Comparison of ENCODE assay signal across 24 mouse cellular contexts in the genomic region with DNA sequence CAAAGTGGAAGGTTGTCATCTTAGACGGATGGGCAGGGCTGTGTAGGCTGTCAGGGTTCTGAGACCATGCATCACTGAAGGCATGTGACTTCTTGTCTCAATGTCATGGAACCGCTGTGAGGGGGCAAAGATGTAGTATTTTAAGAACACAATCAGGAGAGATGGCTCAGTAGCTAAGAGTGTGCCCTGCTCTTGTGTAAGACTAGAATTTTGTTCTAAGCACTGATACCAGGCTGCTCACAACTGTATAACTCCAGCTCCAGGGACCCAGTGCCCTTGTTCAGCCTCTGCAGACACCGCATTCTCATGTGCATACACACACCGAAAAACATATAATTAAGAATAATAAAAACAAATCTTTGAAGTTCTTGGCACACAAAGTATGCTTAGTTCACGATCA. TPM values are rescaled to one million over a fixed set of nuclear protein-coding genes. Genes with fewer than 3 reads are reported as not detected.
DNase-seq lines count a peak whose midpoint lies in the region; ATAC-seq and TF ChIP-seq lines count a peak whose summit lies in the region.
"Had no signal": no experiment of that assay in that cellular context is flagged by ENCODE, and none has a peak within 500 bp of the region (broad histone marks: within the 10 kb centered on the region; RNA-seq: fewer than 3 reads in every experiment).

No protein-coding gene starts in this region.

- ATAC-seq in forebrain, postnatal 0 days, result peak; percentile 55; the same call in 1 of the 2 replicates
- no peak; the same call in 1 of the 2 replicates for ATAC-seq in forebrain, embryonic 14.5 days
- ATAC-seq in hindbrain, embryonic 16.5 days, result peak; percentile 40
- ATAC-seq in embryonic facial prominence, embryonic 15.5 days (ENCODE audit: insufficient number of reproducible peaks, low FRiP score, low TSS enrichment, low read depth), result no peak; the same call in 1 of the 2 replicates
- ATAC-seq in neural tube, embryonic 15.5 days (ENCODE audit: low FRiP score), result peak; percentile 28; the same call in 1 of the 2 replicates
- ATAC-seq: intestine, embryonic 15.5 days had no signal

- no peak for TF ChIP-seq CTCF in forebrain, postnatal 0 days (IDR thresholded peaks at IDR 0.05; ENCODE audit: low read depth)

- no peak overlapping the region for H3K4me2 ChIP-seq in forebrain, postnatal 0 days (ENCODE audit: low read depth)
- H3K4me2 ChIP-seq in forebrain, embryonic 14.5 days (ENCODE audit: low read length), result no peak overlapping the region
- H3K4me2 ChIP-seq in hindbrain, embryonic 16.5 days (ENCODE audit: low read length), result no peak overlapping the region
- no peak overlapping the region for H3K4me2 ChIP-seq in embryonic facial prominence, embryonic 15.5 days (replicated peaks)
- no peak overlapping the region for H3K4me2 ChIP-seq in neural tube, embryonic 15.5 days
- H3K4me2 ChIP-seq: heart, embryonic 11.5 days; intestine, embryonic 15.5 days; limb, embryonic 13.5 days; liver, embryonic 11.5 days; lung, embryonic 15.5 days; midbrain, embryonic 11.5 days; stomach, embryonic 15.5 days had no signal

- H3K9ac ChIP-seq in forebrain, postnatal 0 days, result no peak overlapping the region
- no peak overlapping the region for H3K9ac ChIP-seq in forebrain, embryonic 14.5 days (ENCODE audit: low read length)
- H3K9ac ChIP-seq in hindbrain, embryonic 16.5 days (ENCODE audit: low read depth, low read length), result no peak overlapping the region
- no peak overlapping the region for H3K9ac ChIP-seq in embryonic facial prominence, embryonic 15.5 days
- H3K9ac ChIP-seq in neural tube, embryonic 15.5 days (replicated peaks), result no peak overlapping the region
- H3K9ac ChIP-seq: intestine, embryonic 15.5 days; limb, embryonic 13.5 days; lung, embryonic 15.5 days; stomach, embryonic 15.5 days had no signal

- H3K36me3 ChIP-seq in forebrain, postnatal 0 days (ENCODE audit: insufficient read depth), result no peaks in the 10 kb centered on the region
- no peaks in the 10 kb centered on the region for H3K36me3 ChIP-seq in forebrain, embryonic 14.5 days (ENCODE audit: control insufficient read depth, insufficient read depth, low read length)
- H3K36me3 ChIP-seq in hindbrain, embryonic 16.5 days (ENCODE audit: control insufficient read depth, insufficient read depth, low read length), result no peaks in the 10 kb centered on the region
- no peaks in the 10 kb centered on the region for H3K36me3 ChIP-seq in hindbrain, embryonic 10.5 days
- H3K36me3 ChIP-seq in embryonic facial prominence, embryonic 15.5 days, result no peaks in the 10 kb centered on the region
- no peaks in the 10 kb centered on the region for H3K36me3 ChIP-seq in neural tube, embryonic 15.5 days
- H3K36me3 ChIP-seq: intestine, embryonic 15.5 days; limb, embryonic 13.5 days; lung, embryonic 15.5 days; stomach, embryonic 15.5 days had no signal

- no peaks in the 10 kb centered on the region for H3K4me1 ChIP-seq in forebrain, postnatal 0 days (ENCODE audit: insufficient read depth)
- H3K4me1 ChIP-seq in forebrain, embryonic 14.5 days (ENCODE audit: control insufficient read depth, insufficient read depth, low read length), result no peaks in the 10 kb centered on the region
- H3K4me1 ChIP-seq in hindbrain, embryonic 16.5 days (ENCODE audit: control insufficient read depth, insufficient read depth, low read depth, low read length), result peaks cover 3% of the 10 kb centered on the region; the same call in 1 of the 2 replicates
- H3K4me1 ChIP-seq in hindbrain, embryonic 10.5 days (replicated peaks), result no peaks in the 10 kb centered on the region
- peaks cover 13% of the 10 kb centered on the region; the same call in 1 of the 2 replicates for H3K4me1 ChIP-seq in embryonic facial prominence, embryonic 15.5 days
- H3K4me1 ChIP-seq in neural tube, embryonic 15.5 days, result peaks cover 17% of the 10 kb centered on the region
- H3K4me1 ChIP-seq: intestine, embryonic 15.5 days; limb, embryonic 13.5 days; stomach, embryonic 15.5 days had no signal

- H3K9me3 ChIP-seq in forebrain, postnatal 0 days (ENCODE audit: low read length), result no peaks in the 10 kb centered on the region
- no peaks in the 10 kb centered on the region for H3K9me3 ChIP-seq in forebrain, embryonic 14.5 days (replicated peaks; ENCODE audit: control insufficient read depth, low read length)
- H3K9me3 ChIP-seq in hindbrain, embryonic 16.5 days (ENCODE audit: control insufficient read depth, low read length), result no peaks in the 10 kb centered on the region
- H3K9me3 ChIP-seq in hindbrain, embryonic 10.5 days, result peaks cover 8% of the 10 kb centered on the region; the same call in 1 of the 2 replicates
- no peaks in the 10 kb centered on the region for H3K9me3 ChIP-seq in embryonic facial prominence, embryonic 15.5 days (replicated peaks)
- no peaks in the 10 kb centered on the region; the same call in 1 of the 2 replicates for H3K9me3 ChIP-seq in neural tube, embryonic 15.5 days (replicated peaks)
- H3K9me3 ChIP-seq: intestine, embryonic 15.5 days; limb, embryonic 13.5 days; lung, embryonic 15.5 days; stomach, embryonic 15.5 days had no signal

- no peak for DNase-seq in forebrain, postnatal 0 days
- no peak for DNase-seq in forebrain, embryonic 14.5 days (ENCODE audit: low spot score)
- DNase-seq in hindbrain, embryonic 10.5 days (ENCODE audit: low spot score), result no peak
- DNase-seq: adrenal gland, postnatal 25 days; B cell, adult 2 months; cerebellum, adult 18-20 months; gastrocnemius, postnatal 36 days; heart, adult 18-20 months; kidney, adult 2 months; kidney, postnatal 4 days had no signal

- no peaks in the 10 kb centered on the region for H3K27me3 ChIP-seq in forebrain, postnatal 0 days (ENCODE audit: insufficient read depth, low read length)
- no peaks in the 10 kb centered on the region for H3K27me3 ChIP-seq in forebrain, embryonic 14.5 days (replicated peaks; ENCODE audit: control insufficient read depth, insufficient read depth, low read length)
- H3K27me3 ChIP-seq in hindbrain, embryonic 16.5 days (replicated peaks; ENCODE audit: control insufficient read depth, insufficient read depth, low read length), result no peaks in the 10 kb centered on the region
- no peaks in the 10 kb centered on the region for H3K27me3 ChIP-seq in hindbrain, embryonic 10.5 days (ENCODE audit: insufficient read depth, poor library complexity, severe bottlenecking)
- H3K27me3 ChIP-seq in embryonic facial prominence, embryonic 15.5 days, result no peaks in the 10 kb centered on the region
- no peaks in the 10 kb centered on the region for H3K27me3 ChIP-seq in neural tube, embryonic 15.5 days (replicated peaks)
- H3K27me3 ChIP-seq: intestine, embryonic 15.5 days; limb, embryonic 13.5 days; lung, embryonic 15.5 days; stomach, embryonic 15.5 days had no signal

- no peak overlapping the region for H3K4me3 ChIP-seq in forebrain, postnatal 0 days (ENCODE audit: low read depth, low read length)
- H3K4me3 ChIP-seq in forebrain, embryonic 14.5 days (ENCODE audit: low read depth, low read length), result no peak overlapping the region
- H3K4me3 ChIP-seq in hindbrain, embryonic 16.5 days (ENCODE audit: low read length), result no peak overlapping the region
- H3K4me3 ChIP-seq in hindbrain, embryonic 10.5 days, result no peak overlapping the region
- no peak overlapping the region for H3K4me3 ChIP-seq in embryonic facial prominence, embryonic 15.5 days (replicated peaks)
- H3K4me3 ChIP-seq in neural tube, embryonic 15.5 days (replicated peaks), result no peak overlapping the region
- H3K4me3 ChIP-seq: gastrocnemius, adult 2 months; intestine, embryonic 15.5 days; limb, embryonic 13.5 days; lung, embryonic 15.5 days; stomach, embryonic 15.5 days had no signal

- H3K27ac ChIP-seq in forebrain, postnatal 0 days (ENCODE audit: low read depth, low read length), result 0 out of 2 replicates have a peak overlapping the region, but pooled peaks have one; percentile 29
- no peak overlapping the region for H3K27ac ChIP-seq in forebrain, embryonic 14.5 days (ENCODE audit: low read depth, low read length)
- H3K27ac ChIP-seq in hindbrain, embryonic 16.5 days (ENCODE audit: low read depth, low read length), result no peak overlapping the region
- H3K27ac ChIP-seq in hindbrain, embryonic 10.5 days, result no peak overlapping the region
- peak overlapping the region; percentile 71 for H3K27ac ChIP-seq in embryonic facial prominence, embryonic 15.5 days (replicated peaks)
- no peak overlapping the region for H3K27ac ChIP-seq in neural tube, embryonic 15.5 days (replicated peaks)
- H3K27ac ChIP-seq: gastrocnemius, adult 2 months; intestine, embryonic 15.5 days; limb, embryonic 13.5 days; lung, embryonic 15.5 days; stomach, embryonic 15.5 days had no signal

- 70% methylated on average over 5 of the region's 5 CpGs for WGBS in forebrain, postnatal 0 days
- WGBS in forebrain, embryonic 14.5 days, result 83% methylated on average over 5 of the region's 5 CpGs
- WGBS in hindbrain, embryonic 16.5 days, result 81% methylated on average over 5 of the region's 5 CpGs
- WGBS in hindbrain, embryonic 10.5 days, result 88% methylated on average over 5 of the region's 5 CpGs
- 62% methylated on average over 5 of the region's 5 CpGs for WGBS in embryonic facial prominence, embryonic 15.5 days
- 83% methylated on average over 5 of the region's 5 CpGs for WGBS in neural tube, embryonic 15.5 days

RNA-seq across cellular contexts. Expression of a gene that starts 57.5 kb away (rescaled TPM):
- 3.7 and 7.4 TPM in 2 replicates for total RNA-seq in forebrain, postnatal 0 days (2014; rRNA removed)
- 1.6 and 2.0 TPM in 2 replicates for polyA plus RNA-seq in forebrain, postnatal 0 days (2015; fragmentation: Nextera tagmentation; extraction: Ambion mirVana)
- polyA plus RNA-seq in forebrain, embryonic 14.5 days (2014; fragmentation: Nextera tagmentation; extraction: Ambion mirVana), result 1.2 and 2.7 TPM in 2 replicates
- polyA plus RNA-seq in hindbrain, embryonic 16.5 days (2015; fragmentation: Nextera tagmentation; extraction: Ambion mirVana), result 2.0 and 2.9 TPM in 2 replicates
- 2.6 and 2.9 TPM in 2 replicates for polyA plus RNA-seq in hindbrain, embryonic 10.5 days (2016; fragmentation: Nextera tagmentation; extraction: Ambion mirVana)
- 3.3 and 3.9 TPM in 2 replicates for polyA plus RNA-seq in embryonic facial prominence, embryonic 15.5 days (2015; fragmentation: Nextera tagmentation; extraction: Ambion mirVana)
- polyA plus RNA-seq in neural tube, embryonic 15.5 days (2015; fragmentation: Nextera tagmentation; extraction: Ambion mirVana), result 2.1 and 3.7 TPM in 2 replicates
- total RNA-seq: common myeloid progenitor, adult 5-6 weeks; gastrocnemius, adult 2 months; gastrocnemius, postnatal 36 days; megakaryocyte progenitor cell, adult 5-6 weeks; monocyte, adult 5-6 weeks had no signal

Comparison
In these comparisons a context has a peak if more than half of its experiments do, and no peak if none do; other contexts are left out.
1. ATAC-seq: peak in forebrain, postnatal 0 days (single experiment), hindbrain, embryonic 16.5 days (single experiment) and neural tube, embryonic 15.5 days (single experiment); none in forebrain, embryonic 14.5 days (single experiment) and embryonic facial prominence, embryonic 15.5 days (single experiment).
2. H3K27ac ChIP-seq: peak in forebrain, postnatal 0 days (single experiment) and embryonic facial prominence, embryonic 15.5 days (single experiment); none in forebrain, embryonic 14.5 days (single experiment), hindbrain, embryonic 16.5 days (single experiment), hindbrain, embryonic 10.5 days (single experiment) and neural tube, embryonic 15.5 days (single experiment).